Mouse (Mus musculus) CH12.LX (cell line): Measurements from ENCODE around the gene Cacna1a.

ENCODE experiments used
- CTCF ChIP-seq, 2 experiments: IDR thresholded peaks in 1 of 2; conservative IDR thresholded peaks in 1 of 2; 2 replicates each; pipeline ENCODE4 v1.5.1; 2011 to 2012; ENCODE audit warnings: low read depth in 2 of 2, low read length in 2 of 2, improper control_type of control experiment in 1 of 2, inconsistent platforms in 1 of 2, mild to moderate bottlenecking in 1 of 2, moderate library complexity in 1 of 2
- ELF1 ChIP-seq: IDR thresholded peaks from 2 replicates; pipeline ENCODE4 v1.6.1; 2014; ENCODE audit warnings: low read depth, mild to moderate bottlenecking, inconsistent platforms, low read length, improper control_type of control experiment
- EP300 ChIP-seq: IDR thresholded peaks from 2 replicates; pipeline ENCODE4 v1.6.1; 2011; ENCODE audit warnings: low read length, improper control_type of control experiment
- HCFC1 ChIP-seq: IDR thresholded peaks from 2 replicates; pipeline ENCODE4 v1.6.1; 2012; ENCODE audit warnings: low read depth, mild to moderate bottlenecking, inconsistent platforms, low read length, improper control_type of control experiment
- MAX ChIP-seq: IDR thresholded peaks from 2 replicates; pipeline ENCODE4 v1.6.1; 2011; ENCODE audit warnings: low read length, improper control_type of control experiment
- MAZ ChIP-seq: IDR thresholded peaks from 2 replicates; pipeline ENCODE4 v1.6.1; 2012; ENCODE audit warnings: low read depth, mild to moderate bottlenecking, inconsistent platforms, low read length, improper control_type of control experiment, moderate library complexity
- NRF1 ChIP-seq: IDR thresholded peaks from 2 replicates; pipeline ENCODE4 v1.6.1; 2014; ENCODE audit warnings: low read depth, mild to moderate bottlenecking, inconsistent platforms, low read length, improper control_type of control experiment, moderate library complexity
- RCOR1 ChIP-seq: conservative IDR thresholded peaks from 2 replicates; pipeline ENCODE4 v1.6.1; 2012; ENCODE audit warnings: low read depth, mild to moderate bottlenecking, inconsistent platforms, low read length, improper control_type of control experiment
- TCF12 ChIP-seq: IDR thresholded peaks from 2 replicates; pipeline ENCODE4 v1.6.1; 2014; ENCODE audit warnings: low read depth, mild to moderate bottlenecking, inconsistent platforms, low read length, improper control_type of control experiment
- UBTF ChIP-seq: IDR thresholded peaks from 2 replicates; pipeline ENCODE4 v1.6.1; 2012; ENCODE audit warnings: low read depth, mild to moderate bottlenecking, inconsistent platforms, low read length, improper control_type of control experiment, moderate library complexity
- USF1 ChIP-seq: IDR thresholded peaks from 2 replicates; pipeline ENCODE4 v1.6.1; 2014; ENCODE audit warnings: low read depth, mild to moderate bottlenecking, inconsistent platforms, low read length, improper control_type of control experiment
- ZC3H11A ChIP-seq: IDR thresholded peaks from 2 replicates; pipeline ENCODE4 v1.6.1; 2012; ENCODE audit warnings: low read depth, mild to moderate bottlenecking, inconsistent platforms, low read length, improper control_type of control experiment
- ZNF384 ChIP-seq: IDR thresholded peaks from 2 replicates; pipeline ENCODE4 v1.6.1; 2012; ENCODE audit warnings: low read depth, low read length, improper control_type of control experiment, inconsistent platforms

GRCm38 (mm10) chr8:84466932-84467331, 78.7 kb downstream of the Cacna1a start:
- TF ChIP-seq NRF1, result no peak
- no peak for TF ChIP-seq RCOR1
- TF ChIP-seq CTCF (conservative IDR thresholded peaks at IDR 0.05 in 1 of 2, IDR thresholded peaks at IDR 0.05 in 1 of 2; ENCODE audit: low read depth in 2 of 2, low read length in 2 of 2), result no peak
- no peak for TF ChIP-seq HCFC1
- no peak for TF ChIP-seq MAZ
- TF ChIP-seq EP300, result no peak
- TF ChIP-seq USF1, result no peak
- TF ChIP-seq ELF1, result no peak
- TF ChIP-seq ZC3H11A, result no peak
- no peak for TF ChIP-seq UBTF
- no peak for TF ChIP-seq ZNF384
- no peak for TF ChIP-seq MAX
- no peak for TF ChIP-seq TCF12
